Mouse (Mus musculus) bone marrow macrophage, adult 2 months (primary cell): Measurements from ENCODE around the gene Smim13.

Experiments used
- CTCF ChIP-seq: IDR thresholded peaks from 2 replicates; pipeline ENCODE4 v1.5.1; 2012; ENCODE audit warnings: low read depth, mild to moderate bottlenecking, low read length, moderate library complexity
- POLR2A ChIP-seq: IDR thresholded peaks from 2 replicates; pipeline ENCODE4 v1.6.1; 2012; ENCODE audit warnings: mild to moderate bottlenecking, low read depth, low read length, borderline replicate concordance

- TF ChIP-seq POLR2A (no peak), CTCF (no peak)
These were observed 19.4 kb upstream of the Smim13 start for GRCm38 (mm10) chr13:41230256-41230655.
